Mouse (Mus musculus) lung, adult 18-20 months (tissue): ENCODE results near the gene Mesd.

Experiments used
- DNase-seq, 2 experiments: peaks; one replicate each; pipeline ENCODE4 v3.0.0; 2022; ENCODE audit warnings: mixed read lengths in 2 of 2

The Mesd gene

DNA sequence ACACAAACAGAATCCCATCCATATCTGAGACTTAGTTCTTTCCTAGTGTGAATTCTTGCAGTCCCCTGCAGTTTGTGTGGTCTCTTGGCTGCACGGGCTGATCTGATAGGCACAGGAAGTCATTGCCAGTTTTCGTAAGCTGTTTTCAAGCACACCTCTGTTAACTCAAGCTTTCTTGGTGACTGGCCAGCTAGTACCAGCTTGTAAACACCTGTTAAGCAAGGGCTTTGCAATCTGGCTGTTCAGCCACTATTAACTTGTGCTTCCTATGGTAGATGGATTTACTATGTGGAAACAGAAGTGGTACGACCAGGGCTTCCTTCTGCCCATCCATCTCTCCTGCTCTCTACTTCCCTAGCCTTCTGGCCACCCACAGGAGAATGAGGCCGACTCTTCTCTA is 36.0 kb downstream of the Mesd start:
- DNase-seq = no peak

- DNase-seq = no peak
Measured at GRCm38 (mm10) chr7:83921637-83922036, 37.4 kb downstream of the Mesd start.

DNA sequence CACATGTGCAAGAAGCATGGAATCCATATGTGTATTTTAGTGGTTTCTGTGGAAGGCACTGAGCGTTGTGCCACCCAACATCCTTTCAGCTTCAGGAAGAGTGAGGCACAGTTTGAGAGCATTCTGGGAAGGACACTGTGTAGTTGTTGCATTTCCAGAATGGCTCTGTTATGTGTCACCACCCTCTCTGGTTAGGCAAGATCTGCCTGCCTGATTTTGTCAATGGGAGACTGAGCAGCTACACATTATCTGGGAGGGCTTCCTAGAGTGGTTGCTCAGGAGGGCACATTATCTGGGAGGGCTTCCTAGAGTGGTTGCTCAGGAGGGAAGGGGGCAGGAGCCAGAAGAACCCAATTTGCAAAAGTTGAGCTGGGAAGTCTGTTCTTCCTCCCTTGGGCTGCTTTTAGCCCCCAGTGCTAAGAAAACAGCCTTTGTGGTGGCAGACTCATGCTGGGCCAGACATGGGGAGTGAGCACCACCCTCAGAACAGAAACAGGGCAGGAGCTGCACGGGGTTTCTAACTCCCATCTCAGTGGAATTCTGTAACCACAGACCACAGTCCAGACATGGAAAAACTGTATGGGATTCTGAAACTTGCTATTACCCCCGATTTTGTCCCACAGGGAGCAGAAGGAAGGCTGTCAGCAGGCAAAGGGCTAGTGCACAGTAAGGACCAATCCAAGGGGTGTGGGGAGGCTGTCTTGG is 54.9 kb downstream of the Mesd start:
- no peak for DNase-seq

GRCm38 (mm10) chr7:83940136-83940535 is 55.9 kb downstream of the Mesd start:
- DNase-seq = no peak

DNA sequence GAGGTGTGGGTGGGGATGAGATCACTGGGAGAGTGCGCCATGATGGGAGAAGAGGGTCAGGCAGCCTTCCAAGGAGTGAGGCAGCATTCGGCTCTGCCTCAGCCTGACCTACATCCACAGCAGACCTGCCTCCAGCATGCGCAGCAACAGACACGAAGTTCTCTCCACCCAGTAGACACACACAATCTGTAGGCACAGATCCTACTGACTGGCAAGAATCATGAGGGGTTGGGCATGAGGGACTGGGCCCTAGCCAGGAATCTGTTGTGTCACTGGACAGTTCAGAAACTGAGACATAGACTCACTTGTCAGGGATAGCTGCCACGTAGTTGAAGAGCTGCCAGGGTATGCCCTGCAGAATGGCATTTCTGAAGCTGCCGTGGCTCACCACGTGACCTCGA is 57.4 kb downstream of the Mesd start:
- DNase-seq = no peak

DNA sequence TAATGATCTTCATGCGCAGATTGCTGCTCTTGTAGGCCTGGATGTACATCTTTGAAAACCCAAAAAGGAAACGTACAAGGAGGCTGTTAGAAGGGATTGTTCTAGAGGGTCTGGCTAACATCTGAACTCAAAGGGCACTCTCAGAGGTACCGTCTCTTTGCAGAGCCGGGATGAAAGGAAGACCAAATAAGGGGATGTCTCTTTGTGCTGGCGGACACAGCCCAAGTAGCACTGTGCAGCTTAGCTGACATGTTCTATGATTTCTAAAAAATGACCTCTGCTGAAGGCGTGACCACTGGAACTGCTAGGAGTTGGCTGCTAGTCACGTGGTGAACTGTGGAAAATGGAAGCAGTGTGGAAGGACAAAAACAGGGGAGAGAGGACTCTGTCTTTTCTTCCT is 64.5 kb downstream of the Mesd start:
- DNase-seq = no peak

DNA sequence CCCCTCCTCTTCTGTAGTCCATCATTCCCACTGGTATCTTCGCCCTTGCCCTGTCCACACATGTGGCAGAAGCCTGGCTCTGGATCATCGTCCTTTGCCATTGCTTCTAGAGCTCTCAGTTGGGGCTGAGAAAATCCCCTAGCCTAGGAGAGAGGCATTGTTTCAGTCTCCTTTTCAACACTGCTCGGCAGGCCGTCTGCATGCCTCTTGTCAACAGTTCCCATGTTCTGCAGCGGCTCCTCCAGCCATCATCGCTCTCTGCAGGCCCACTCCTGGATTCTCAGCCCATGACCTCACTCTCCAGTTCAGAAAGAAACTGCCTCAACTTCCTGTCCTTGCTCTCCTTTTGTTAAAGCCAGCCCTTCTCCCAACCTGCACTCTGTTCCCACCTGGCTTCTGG is 65.4 kb downstream of the Mesd start:
- DNase-seq = no peak
